Mouse (Mus musculus) midbrain, embryonic 11.5 days (tissue): ENCODE data around the gene Zfp618. TPM values are rescaled to one million over a fixed set of nuclear protein-coding genes. Genes with fewer than 3 reads are reported as not detected.

Experiments
- ATAC-seq: fragments of 200-750 bp; cut with Nextera tagmentation; 2 replicates; pipeline ENCODE4 v1.8.0; 2017; ENCODE audit warnings: moderate TSS enrichment, moderate library complexity; ENCODE audit not compliant: low FRiP score
- DNase-seq: peaks from one replicate; pipeline ENCODE4 v3.0.0; 2015; ENCODE audit warnings: low spot score; ENCODE audit errors: missing footprints
- H3K27ac ChIP-seq: fragments of 300-500 bp; sonication (generic); 2 replicates; pipeline ENCODE4 v1.5.1; 2014; ENCODE audit warnings: low read depth, low read length
- H3K27me3 ChIP-seq: fragments of 300-500 bp; sonication (generic); 2 replicates; pipeline ENCODE4 v1.6.1; 2014; ENCODE audit warnings: mild to moderate bottlenecking, low read length, moderate library complexity, mixed read lengths; ENCODE audit not compliant: control insufficient read depth, insufficient read depth
- H3K36me3 ChIP-seq: fragments of 300-500 bp; sonication (generic); 2 replicates; pipeline ENCODE4 v1.6.1; 2014; ENCODE audit warnings: mild to moderate bottlenecking, low read length, moderate library complexity, mixed read lengths; ENCODE audit not compliant: control insufficient read depth, insufficient read depth
- H3K4me1 ChIP-seq: fragments of 300-500 bp; sonication (generic); 2 replicates; pipeline ENCODE4 v1.6.1; 2014; ENCODE audit warnings: low read length; ENCODE audit not compliant: control insufficient read depth, insufficient read depth
- H3K4me2 ChIP-seq: fragments of 300-500 bp; sonication (generic); 2 replicates; pipeline ENCODE4 v1.6.1; 2014; ENCODE audit warnings: mild to moderate bottlenecking, moderate library complexity
- H3K4me3 ChIP-seq: fragments of 300-500 bp; sonication (generic); 2 replicates; pipeline ENCODE4 v1.5.1; 2014; ENCODE audit warnings: low read depth, low read length
- H3K9ac ChIP-seq: fragments of 300-500 bp; sonication (generic); 2 replicates; pipeline ENCODE4 v1.6.1; 2014; ENCODE audit warnings: low read length
- H3K9me3 ChIP-seq: fragments of 300-500 bp; sonication (generic); 2 replicates; pipeline ENCODE4 v1.6.1; 2016; ENCODE audit warnings: low read length; ENCODE audit not compliant: control insufficient read depth
- WGBS: fragments of 180-500 bp; shearing (Covaris S2); extraction: QIAGEN DNeasy Blood & Tissue Kit; methylation state at CpG from one replicate; pipeline ENCODE4 v1.1.7; 2014; 5-methylcytosine and 5-hydroxymethylcytosine counted together
- polyA plus RNA-seq: library from polyadenylated mRNA; unstranded; fragments of >200 nt; fragmentation: Nextera tagmentation; extraction: Ambion mirVana; gene quantifications from 2 replicates; pipeline ENCODE4 v1.2.1, GENCODE M21; 2014

The Zfp618 gene
- polyA plus RNA-seq, 1 experiment from 2014 or later = 23.6 TPM

DNA sequence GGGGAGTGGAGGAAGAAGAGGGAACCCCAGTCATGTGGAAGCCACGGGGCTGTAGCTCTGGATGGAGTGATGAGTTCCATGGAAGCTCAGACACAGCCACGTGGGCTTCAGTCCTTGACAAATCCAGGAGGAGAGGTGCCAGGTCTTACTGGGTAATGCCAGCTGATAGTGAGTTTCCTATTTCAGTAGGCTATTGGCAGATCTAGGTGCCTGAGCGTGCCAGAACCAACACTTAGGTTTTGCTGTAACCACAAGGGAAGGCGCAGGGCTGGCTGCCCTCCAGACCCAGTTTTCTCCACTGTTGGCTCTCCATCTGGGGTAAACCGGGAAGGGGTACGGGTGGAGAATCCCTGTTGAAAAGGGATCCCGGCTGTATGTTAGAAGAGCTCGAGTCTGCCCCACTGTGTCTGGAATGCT is 119.1 kb downstream of the Zfp618 start:
- ATAC-seq = no peak
- Histone ChIP-seq H3K4me3 (no peak overlapping the region), H3K36me3 (peaks cover 17% of the 10 kb centered on the region), H3K27me3 (no peaks in the 10 kb centered on the region), H3K9me3 (no peaks in the 10 kb centered on the region), H3K4me2 (no peak overlapping the region), H3K9ac (no peak overlapping the region), H3K4me1 (no peaks in the 10 kb centered on the region), H3K27ac (no peak overlapping the region)
- 86% methylated on average over 8 of the region's 8 CpGs for WGBS
- no peak for DNase-seq

DNA sequence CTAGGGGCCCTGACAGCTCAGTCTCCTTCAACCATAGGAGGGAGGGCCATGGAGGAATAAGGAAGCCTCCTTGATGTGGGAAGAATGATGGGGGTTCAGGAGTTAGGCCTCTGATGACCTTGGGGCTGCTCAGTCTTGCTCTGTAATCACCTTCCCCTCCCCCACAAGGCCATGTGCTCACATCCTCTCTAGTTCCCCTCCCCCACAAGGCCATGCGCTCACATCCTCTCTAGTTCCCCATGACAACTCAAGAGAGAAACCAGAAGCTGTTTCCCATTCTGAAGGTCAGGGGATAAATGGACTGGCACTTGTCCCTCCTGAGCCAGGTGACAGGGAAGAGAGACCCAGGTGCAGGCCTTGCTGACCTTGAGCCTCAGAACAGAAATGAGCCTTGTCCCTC is 124.1 kb downstream of the Zfp618 start:
- Histone ChIP-seq H3K4me2 (no peak overlapping the region), H3K9ac (no peak overlapping the region), H3K4me3 (no peak overlapping the region), H3K27me3 (no peaks in the 10 kb centered on the region), H3K4me1 (no peaks in the 10 kb centered on the region), H3K27ac (no peak overlapping the region), H3K36me3 (peaks cover 8% of the 10 kb centered on the region; the same call in 1 of the 2 replicates), H3K9me3 (no peaks in the 10 kb centered on the region)
- ATAC-seq (no peak), DNase-seq (no peak)
- 94% methylated on average over 1 of the region's 1 CpGs for WGBS

DNA sequence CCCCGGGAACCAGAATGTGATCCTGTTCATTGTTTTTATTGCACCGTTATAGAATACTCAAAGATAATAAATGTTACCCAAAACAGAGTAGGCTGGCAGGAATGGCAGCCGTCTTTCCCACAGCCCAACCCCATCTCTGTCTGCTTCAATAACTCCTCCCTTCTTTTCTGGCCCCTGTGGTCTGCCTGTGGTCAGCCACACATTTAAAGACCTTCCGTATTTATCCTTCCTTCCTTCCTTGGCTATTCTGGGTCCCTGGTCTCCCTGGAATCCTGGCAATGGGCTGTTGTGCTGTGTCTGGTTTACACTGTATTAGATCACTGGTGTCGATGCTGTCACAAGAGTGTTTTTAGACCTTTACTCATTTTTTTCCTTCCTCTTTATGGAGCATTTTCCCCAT is 125.8 kb downstream of the Zfp618 start:
- WGBS = 83% methylated on average over 5 of the region's 5 CpGs
- Histone ChIP-seq H3K9ac (no peak overlapping the region), H3K4me1 (no peaks in the 10 kb centered on the region), H3K27me3 (no peaks in the 10 kb centered on the region), H3K27ac (no peak overlapping the region), H3K9me3 (no peaks in the 10 kb centered on the region), H3K36me3 (peaks cover 8% of the 10 kb centered on the region; the same call in 1 of the 2 replicates), H3K4me2 (no peak overlapping the region), H3K4me3 (no peak overlapping the region)
- no peak for ATAC-seq
- no peak for DNase-seq

DNA sequence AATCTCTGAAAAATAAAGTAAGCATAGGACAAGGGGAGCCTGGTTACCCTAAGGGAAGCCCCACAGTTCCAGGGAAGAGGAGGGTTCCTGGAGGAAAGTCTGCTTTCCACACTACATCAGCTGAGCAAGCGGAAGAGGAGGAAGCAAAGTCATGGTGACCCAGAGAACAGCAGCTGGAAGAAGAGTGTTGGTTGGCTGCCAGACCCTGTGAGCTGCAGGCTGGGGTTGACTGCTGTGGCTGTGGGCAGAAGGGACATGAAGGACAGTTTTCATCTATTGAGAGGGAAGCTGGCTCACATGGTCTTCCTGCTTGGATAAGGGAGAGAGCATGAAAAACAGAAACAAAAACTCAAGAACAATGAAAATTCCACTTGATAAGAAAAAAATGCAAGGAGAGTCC is 132.2 kb downstream of the Zfp618 start:
- Histone ChIP-seq H3K4me2 (no peak overlapping the region), H3K4me3 (no peak overlapping the region), H3K36me3 (peaks cover 6% of the 10 kb centered on the region; the same call in 1 of the 2 replicates), H3K4me1 (no peaks in the 10 kb centered on the region; the same call in 1 of the 2 replicates), H3K9me3 (no peaks in the 10 kb centered on the region), H3K27me3 (no peaks in the 10 kb centered on the region), H3K9ac (no peak overlapping the region), H3K27ac (no peak overlapping the region)
- WGBS = 100% methylated on average over 1 of the region's 1 CpGs
- ATAC-seq (no peak), DNase-seq (no peak)

DNA sequence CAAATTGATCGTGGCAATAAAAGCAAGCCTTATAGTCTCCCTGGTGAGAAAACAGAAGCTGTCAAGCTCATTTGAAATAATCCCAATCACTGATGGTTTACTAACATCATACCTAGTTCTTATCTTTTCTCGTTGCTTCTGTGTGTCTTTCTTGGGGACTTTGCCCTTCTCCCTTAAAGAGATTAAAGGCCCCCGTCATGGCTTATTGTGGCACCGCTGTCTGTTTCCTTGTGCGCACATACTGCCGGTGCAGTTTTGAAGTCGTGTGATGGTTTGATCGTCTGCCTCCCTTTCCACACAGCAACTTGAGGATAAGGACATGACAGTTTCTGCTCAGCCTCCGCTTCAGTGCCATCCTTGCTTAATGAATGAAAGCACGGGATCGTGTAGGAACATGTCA is 135.1 kb downstream of the Zfp618 start:
- Histone ChIP-seq H3K9ac (no peak overlapping the region), H3K4me2 (no peak overlapping the region), H3K36me3 (peaks cover 6% of the 10 kb centered on the region; the same call in 1 of the 2 replicates), H3K4me1 (no peaks in the 10 kb centered on the region; the same call in 1 of the 2 replicates), H3K4me3 (no peak overlapping the region), H3K27ac (no peak overlapping the region), H3K9me3 (no peaks in the 10 kb centered on the region), H3K27me3 (no peaks in the 10 kb centered on the region)
- no peak for DNase-seq
- ATAC-seq = no peak
- WGBS = 80% methylated on average over 11 of the region's 11 CpGs

DNA sequence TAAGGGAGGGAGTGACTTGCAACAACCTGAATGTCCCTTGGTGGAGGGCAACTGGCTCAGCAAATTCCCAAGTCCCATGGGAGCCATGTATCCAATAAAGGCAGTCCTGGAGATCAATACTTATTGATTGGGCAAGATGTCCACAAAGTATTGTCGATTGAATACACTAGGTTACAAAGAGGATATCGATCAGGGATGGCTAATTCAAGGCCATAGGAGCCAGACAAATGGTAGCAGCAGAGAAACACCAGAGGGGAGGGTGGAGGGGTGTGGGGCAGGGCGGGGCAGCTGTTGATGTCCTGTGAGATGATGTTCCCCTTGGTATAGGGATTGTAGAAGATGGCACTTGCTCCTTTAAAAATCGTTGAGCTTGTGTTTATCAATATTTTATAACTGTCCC is 136.7 kb downstream of the Zfp618 start:
- Histone ChIP-seq H3K4me1 (no peaks in the 10 kb centered on the region; the same call in 1 of the 2 replicates), H3K27ac (no peak overlapping the region), H3K4me3 (no peak overlapping the region), H3K36me3 (0 out of 2 replicates have a peak, but pooled peaks cover 6% of the 10 kb centered on the region), H3K27me3 (no peaks in the 10 kb centered on the region), H3K4me2 (no peak overlapping the region), H3K9me3 (no peaks in the 10 kb centered on the region), H3K9ac (no peak overlapping the region)
- DNase-seq (no peak), ATAC-seq (peak; percentile 73; the same call in 1 of the 2 replicates)
- WGBS = 84% methylated on average over 4 of the region's 4 CpGs

DNA sequence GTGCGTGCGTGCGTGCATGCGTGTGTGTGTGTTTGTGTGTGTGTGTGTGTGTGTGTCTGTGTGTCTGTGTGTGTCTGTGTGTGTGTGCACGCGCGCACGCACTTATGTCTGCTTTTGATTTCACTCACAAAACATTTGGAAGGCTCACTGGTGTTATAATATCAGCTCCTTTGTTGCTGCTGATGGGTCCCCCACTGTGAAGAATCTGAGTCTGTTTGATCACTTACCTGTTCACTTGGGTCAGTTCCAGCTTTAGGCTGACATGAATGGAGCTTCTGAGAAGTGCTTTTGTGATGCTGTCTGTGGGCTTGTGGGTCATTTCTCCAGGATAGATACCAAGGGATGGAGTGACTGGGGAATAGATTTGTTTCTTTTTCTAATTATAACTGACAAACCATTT is 140.3 kb downstream of the Zfp618 start:
- H3K4me3 ChIP-seq = no peak overlapping the region
- H3K4me2 ChIP-seq = no peak overlapping the region
- H3K36me3 ChIP-seq = no peaks in the 10 kb centered on the region
- no peak for ATAC-seq
- H3K9ac ChIP-seq = no peak overlapping the region
- 96% methylated on average over 8 of the region's 8 CpGs for WGBS
- H3K27ac ChIP-seq = no peak overlapping the region
- H3K27me3 ChIP-seq = no peaks in the 10 kb centered on the region
- no peaks in the 10 kb centered on the region for H3K9me3 ChIP-seq
- no peak for DNase-seq
- H3K4me1 ChIP-seq = no peaks in the 10 kb centered on the region

DNA sequence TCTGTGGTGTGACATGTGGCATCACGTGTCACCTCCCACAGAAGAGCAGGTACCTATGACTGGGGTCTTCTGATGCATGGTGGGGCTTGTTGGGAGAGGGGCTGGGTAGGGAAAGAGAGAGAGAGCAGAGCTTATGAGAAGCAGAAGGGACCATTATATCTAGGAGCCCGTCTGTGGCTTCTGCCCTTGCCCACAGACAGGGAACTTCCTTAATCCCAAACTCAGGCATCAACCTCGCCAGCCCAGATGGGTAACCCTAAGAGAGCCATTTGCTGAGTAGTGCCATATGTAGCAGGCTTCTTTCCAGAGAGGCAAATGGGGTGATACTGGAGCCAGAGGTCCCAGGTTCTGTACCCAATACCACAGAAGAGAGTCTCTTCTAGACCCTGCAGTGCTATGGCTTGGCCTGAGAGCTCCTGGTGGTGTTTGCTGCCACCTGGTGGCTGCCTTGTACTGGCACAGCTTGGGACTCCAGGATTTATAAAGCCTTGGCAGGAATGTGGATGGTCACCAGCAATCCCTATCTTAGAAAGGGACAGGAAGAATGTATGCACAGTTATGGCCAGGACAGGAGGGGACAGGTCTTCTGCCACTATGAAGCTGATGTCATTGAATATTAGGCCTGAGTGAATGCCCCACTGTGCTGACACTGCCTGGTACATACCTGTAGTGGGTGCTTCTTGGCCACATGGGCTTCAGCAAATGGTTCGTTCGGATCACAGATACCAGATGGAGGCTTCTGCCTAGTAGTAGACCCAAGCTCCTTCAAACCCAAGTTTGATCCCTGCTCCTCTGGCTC is 153.5 kb downstream of the Zfp618 start:
- ATAC-seq (peak; percentile 87), DNase-seq (peak; percentile 96)
- Histone ChIP-seq H3K9me3 (no peaks in the 10 kb centered on the region), H3K27me3 (no peaks in the 10 kb centered on the region; the same call in 1 of the 2 replicates), H3K27ac (no peak overlapping the region), H3K4me3 (no peak overlapping the region), H3K36me3 (peaks cover 2% of the 10 kb centered on the region; the same call in 1 of the 2 replicates), H3K9ac (no peak overlapping the region), H3K4me2 (no peak overlapping the region), H3K4me1 (no peaks in the 10 kb centered on the region)
- WGBS = 84% methylated on average over 5 of the region's 5 CpGs

DNA sequence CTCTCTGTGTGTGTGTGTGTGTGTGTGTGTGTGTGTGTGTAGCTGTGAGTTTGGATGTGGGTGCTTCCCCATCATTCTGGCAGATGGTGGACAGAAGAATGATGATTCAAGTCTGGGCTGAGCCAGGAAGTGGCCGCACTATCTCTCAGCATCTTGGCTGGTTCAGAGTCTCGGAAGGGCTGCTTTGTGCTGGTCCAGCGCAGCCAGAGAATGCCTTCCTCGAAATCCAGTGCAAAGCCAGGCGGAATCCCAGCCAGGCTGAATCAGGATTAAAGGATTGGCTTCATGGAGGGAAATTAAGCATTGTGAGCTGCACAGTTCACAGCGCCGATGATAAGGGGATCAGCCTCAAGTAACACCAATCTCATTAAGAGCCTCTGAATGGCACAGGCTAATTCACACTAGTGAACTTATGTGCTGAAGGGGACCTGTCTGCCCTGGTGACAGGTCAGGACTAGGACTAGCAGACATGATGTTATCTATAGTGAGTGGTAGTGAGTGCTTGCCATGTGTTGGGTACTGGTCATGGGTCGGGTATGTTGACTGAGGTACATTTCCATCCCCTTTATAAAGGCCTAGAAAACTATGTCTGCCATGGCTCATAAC is 159.6 kb downstream of the Zfp618 start:
- no peak overlapping the region for H3K4me2 ChIP-seq
- H3K4me3 ChIP-seq = no peak overlapping the region
- H3K36me3 ChIP-seq = peaks cover 2% of the 10 kb centered on the region; the same call in 1 of the 2 replicates
- no peak for DNase-seq
- H3K4me1 ChIP-seq = peaks cover 7% of the 10 kb centered on the region; the same call in 1 of the 2 replicates
- H3K27ac ChIP-seq = no peak overlapping the region
- ATAC-seq = peak; percentile 76
- 17% methylated on average over 8 of the region's 8 CpGs for WGBS
- no peak overlapping the region for H3K9ac ChIP-seq
- H3K9me3 ChIP-seq = no peaks in the 10 kb centered on the region
- no peaks in the 10 kb centered on the region; the same call in 1 of the 2 replicates for H3K27me3 ChIP-seq
